Mouse (Mus musculus) frontal cortex, postnatal 14 days (tissue): ENCODE measurements around the gene Wnt7a.
A peak's percentile ranks its signal among the peaks of the same experiment; 100 is the strongest.

Experiments
- DNase-seq, 2 experiments: peaks; one replicate each; pipeline ENCODE4 v3.0.0; 2022; ENCODE audit warnings: low spot score in 2 of 2

Wnt7a gene

DNA sequence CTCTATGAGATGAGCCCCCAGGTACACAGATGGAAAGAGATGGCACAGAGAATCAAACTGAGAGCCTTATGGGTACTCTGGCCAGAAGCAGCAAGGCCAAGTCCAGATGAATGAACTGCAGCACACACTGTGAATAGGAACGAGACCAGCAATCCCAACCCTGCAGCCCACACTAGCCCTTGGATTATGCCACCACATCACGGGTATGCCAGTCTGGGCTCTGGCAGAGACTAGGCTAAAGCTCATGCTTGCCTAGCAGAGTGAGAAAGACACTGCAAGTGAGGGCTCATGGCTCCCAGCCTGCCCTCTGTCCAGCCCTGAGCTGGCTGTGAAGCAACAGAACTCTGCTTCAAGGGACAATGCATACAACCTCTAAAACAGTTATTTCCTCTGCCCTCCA lies 26.7 kb downstream of the Wnt7a start:
- no peak for DNase-seq

DNA sequence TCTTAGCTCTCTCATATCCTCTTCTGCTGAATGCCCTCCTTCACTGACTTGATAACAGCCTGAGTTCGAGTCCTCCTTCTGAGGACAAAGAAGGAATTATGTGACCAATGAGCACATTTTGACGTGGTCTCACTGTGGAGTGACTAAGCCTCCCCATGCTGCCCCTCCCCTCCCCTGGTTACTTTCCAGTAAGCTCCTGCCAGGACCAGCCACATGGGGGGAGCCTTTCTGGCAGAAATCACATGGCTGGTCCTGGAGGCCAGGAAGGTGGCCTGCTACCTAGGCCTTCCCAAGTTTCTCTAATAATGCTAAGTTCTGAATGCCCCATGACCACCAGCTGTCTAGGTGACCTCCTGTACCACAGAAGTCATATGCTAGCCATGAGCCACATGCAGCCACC lies 27.3 kb downstream of the Wnt7a start:
- DNase-seq = no peak

DNA sequence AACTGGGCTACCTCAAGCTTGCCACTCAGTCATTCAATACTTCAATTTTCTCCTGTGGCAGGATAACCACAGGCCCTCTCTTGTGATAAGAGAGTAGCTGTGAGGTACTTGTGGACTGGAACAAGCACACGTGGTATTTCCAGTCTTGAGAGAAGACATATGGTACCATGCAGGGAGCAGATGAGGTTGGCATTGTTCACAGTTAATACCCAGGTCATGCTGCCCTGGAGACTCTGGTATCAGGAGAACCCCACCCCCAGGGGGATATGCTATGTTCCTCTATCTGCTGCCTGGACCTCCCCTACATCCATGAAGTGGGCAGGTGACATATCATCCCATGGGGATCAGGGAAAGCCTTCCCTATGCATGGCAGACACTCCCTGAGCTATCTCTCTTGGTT lies 27.9 kb downstream of the Wnt7a start:
- no peak for DNase-seq

DNA sequence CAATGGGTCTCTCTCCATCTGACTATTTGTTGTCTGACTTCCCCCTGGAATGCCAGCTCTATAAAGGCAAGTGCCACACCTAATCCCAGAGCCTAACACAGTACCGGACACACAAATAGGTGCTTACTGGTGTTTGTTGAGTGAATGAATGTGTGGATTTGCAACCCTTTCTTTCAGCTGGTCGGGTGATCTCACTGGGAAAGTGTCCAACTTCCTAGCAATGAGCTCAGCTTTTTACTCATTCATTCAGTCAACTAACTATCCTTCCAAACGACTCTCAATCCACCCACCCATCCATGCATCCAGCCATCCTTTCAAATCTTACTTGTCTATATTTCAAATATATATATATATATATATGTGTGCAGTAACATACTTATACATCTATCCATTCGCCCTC lies 31.3 kb downstream of the Wnt7a start:
- DNase-seq = no peak

DNA sequence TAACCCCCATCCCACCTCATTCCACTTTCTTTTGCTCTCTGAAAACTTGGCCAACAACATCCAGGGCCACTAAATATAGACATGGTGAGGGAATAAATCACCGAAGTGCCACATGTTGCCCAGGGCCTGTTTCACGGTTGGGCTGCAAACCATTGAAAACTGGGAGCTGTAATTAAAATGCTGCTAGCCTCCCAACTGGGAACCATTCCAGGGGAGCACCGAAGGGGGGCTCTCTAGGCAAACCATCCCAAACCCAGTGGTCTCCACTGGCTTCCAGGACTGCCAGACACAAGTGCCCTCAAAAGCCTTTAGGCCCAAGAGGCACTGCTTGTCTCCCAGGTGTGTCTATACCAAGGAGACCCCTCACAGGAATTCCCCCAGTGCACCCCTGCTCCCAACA lies 31.9 kb downstream of the Wnt7a start:
- DNase-seq = no peak

DNA sequence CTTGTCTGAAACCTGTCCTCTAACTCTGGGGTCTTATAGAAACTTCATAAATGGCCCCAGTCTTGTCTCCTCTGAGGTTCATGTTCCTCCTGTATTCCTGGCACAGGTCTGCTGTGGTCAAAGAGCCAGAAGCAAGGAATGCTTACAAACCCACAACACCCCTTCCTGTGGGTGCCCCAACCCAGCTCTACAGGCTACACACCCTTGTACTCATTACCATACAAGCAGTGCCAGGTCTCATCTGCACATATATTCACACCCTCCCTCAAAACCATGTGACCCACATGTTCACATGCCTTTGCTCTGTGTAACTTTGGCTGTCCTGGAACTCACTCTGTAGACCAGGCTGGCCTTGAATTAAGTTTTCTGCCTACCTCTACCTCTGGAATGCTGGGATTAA lies 38.2 kb downstream of the Wnt7a start:
- DNase-seq = no peak

DNA sequence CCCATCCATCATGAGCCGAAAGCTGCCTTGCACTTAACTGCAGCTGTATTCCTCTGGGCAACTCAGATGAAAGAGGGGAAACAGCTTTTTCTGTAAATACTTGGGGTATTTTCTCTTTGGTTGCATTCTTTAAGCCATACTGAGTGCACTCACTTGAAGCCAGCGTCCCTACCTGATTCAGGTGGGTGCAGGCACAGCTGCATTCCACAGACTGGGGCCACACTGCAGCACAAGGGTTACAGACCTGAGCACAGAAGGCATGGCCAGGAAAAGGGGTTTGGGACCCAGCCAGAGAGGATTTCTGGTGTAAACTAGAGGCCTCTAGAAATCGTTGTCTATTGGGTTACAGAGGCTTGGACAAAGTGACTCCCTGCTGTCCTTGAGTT lies 38.6 kb downstream of the Wnt7a start:
- no peak for DNase-seq

DNA sequence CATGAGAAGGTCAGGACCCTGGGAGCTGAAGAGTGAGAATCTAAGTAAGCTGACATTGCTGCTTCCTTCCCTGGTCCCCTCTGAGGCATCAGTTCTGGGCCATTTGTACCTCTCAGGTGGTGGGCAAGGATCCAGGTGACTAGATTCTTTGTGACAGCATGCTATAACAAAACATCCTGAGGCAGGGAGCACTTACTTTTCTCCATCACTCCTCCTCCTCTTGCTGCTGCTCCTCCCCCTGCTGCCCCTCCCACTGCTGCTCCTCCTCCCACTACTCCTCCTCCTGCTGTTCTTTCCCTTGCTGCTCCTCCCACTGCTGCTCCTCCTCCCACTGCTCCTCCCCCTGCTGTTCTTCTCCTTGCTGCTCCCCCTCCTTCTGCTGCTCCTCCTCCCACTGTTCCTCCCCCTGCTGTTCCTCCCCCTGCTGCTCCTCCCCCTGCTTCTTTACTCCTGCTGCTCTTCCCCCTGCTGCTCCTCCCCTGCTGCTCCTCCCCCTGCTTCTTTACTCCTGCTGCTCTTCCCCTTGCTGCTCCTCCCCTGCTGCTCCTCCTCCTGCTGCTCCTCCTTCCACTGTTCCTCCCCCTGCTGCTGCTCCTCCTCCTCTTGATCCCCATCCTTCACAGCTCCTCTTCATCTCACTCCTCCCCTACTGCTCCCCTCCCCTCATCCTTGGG lies 39.1 kb downstream of the Wnt7a start:
- DNase-seq = no peak

DNA sequence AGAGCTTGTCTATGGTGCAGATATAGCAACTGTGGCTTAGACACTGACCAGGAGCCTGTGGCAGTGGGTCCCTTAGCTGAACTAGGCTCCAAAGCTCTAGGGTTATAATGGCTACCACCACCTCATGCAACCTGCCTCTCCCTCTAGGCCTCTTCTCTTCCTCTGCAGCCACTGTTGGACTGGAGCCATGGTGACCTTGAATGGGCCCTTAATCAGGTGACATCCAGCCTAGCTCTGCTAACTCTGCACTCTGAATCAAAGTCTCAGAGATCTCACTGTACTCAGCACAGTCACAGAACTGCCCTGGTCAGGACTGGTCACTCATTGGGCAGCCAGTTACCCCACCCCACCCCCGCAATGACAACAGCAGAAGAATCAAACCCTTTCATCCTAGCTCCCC lies 44.4 kb downstream of the Wnt7a start:
- no peak for DNase-seq

DNA sequence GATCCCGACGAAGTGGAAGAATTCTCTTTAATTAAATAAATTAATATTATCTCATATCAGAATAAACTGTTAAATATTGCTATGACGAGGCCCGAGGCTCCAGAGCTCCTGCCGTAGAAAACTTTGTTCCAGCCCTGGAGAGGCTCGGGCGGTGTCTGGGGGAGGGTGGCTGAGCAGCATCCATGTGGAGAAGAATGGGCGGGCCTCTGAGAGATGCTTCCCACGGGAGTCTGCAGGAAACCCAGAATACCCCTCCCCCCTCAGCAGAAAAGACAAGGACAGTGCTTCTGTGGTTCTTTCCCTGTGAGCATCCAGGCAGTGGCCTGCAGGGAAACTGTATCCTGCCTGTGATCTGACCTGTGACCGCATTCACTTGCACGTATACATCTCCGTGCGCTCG lies 45.7 kb downstream of the Wnt7a start:
- DNase-seq = no peak

DNA sequence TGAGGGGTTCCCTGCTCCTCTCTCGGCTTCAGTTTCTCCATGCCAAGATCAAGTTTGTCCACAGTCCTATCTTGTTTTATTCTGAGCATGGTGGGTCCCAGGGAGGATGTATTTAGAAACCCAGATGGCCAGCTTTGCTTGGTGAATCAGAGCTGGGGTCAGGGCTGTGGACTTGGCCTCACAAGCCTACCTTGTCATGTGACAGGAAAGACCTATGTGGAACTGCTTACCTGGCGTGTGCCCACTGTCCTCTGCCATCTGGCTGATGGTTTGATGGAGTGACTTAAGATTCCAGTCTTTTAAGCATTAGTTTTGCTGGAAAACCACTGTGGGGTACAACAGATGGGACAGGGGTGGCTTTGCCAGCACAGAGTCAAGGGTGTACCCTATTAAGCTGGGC lies 48.4 kb downstream of the Wnt7a start:
- DNase-seq = no peak

DNA sequence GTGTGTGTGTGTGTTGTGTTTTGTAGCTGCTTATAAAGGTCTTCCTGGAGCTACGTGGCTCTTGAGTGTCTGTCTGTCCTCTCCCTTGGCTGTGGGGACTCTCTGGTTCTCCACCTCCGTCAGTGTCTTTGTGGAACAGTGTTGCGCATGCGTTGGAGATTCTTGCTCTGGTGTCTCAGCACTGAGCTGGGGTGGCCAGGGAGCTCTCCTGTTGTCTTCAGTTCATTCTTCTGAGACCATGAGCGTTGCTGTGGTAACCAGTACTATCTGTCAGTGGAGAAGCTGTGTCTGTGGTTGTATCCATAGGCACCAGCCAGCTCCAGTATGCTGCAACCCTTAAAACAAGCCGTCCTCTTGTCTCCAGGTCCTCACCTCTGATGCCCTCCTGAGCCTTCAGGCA lies 50.2 kb downstream of the Wnt7a start:
- no peak for DNase-seq

DNA sequence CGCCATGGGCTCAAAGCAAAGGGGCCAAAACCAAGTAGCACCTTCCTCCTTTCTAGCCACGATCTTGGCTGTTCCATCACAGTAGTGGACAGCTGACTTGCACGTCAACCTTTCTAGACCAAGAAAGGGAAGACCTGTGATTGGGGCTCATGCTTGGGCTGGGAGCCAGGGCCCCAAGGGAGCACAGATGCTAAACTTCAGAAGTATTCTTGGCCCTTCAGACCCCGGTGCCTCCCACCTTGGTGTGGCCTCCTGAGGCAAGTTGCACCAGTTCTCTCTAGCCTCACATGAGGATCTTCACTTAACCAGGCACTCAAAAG lies 50.8 kb downstream of the Wnt7a start:
- no peak for DNase-seq

DNA sequence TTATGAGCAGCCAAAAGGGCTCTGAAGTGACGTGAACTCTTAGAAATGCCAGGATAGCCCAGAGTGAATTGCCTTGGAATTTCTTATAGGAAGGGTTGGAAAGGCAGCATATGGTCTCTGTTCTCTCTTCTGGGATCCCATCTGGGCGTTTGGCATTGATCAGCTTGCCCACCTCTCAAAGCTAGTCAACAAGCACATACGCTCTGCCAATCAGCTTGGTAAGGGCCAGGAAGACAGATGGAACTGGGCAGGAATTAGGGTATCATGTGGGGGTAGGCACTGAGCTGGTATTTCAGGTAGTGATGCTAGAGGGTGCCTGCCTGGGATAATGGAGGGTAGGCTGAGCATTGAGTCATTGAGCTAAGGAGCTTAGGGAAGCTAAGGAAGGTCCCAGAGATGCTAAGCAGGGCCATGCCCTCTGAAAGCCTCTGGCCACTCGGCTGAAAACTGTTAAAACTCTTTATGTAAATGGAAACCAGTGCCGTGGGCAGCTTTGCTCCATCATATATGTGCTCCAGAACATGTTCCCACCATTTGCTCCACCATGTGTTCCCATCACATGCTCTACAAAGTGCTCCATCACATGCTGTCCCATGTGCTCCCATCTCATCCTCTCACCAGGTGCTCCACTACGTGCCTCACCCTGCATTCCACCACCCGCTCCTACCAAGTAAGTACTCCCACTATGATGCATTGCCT lies 51.3 kb downstream of the Wnt7a start:
- no peak for DNase-seq

DNA sequence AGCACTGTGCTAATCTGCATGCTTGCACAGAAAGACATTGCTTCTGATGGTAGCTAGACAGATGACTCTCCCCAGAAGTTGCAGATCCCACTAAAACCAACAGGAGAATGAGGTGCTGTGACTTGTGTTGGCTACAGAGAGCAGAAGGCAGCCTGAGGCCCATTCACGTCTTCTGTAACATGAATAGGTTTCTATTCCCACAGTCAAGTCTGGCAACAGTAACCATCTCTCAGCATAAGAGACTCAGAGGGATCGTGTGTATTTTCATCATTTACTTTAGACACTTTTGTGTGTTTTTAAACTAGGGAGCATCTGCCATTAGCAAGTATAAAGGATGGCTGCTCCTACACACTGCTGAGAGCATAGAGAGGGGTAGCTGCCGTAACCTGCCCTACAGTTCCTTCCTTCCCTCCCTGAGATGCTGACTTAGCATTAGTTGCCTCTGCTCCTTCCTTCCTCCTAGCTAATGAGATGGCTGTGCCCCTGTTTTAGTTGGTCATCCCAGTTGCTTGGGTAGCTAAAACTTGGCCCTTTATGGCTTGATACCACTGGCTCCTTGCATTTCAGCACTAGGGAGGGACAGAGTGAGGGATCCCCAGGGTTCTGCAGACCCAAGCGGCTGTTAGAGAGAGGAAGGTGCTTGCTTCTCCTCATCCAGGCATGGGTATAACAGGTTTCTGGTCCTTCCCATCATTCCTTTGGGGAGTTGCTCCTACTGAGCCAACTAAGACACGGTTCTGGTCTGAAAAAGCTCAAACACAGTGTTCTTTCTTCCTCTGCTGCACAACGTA lies 52.1 kb downstream of the Wnt7a start:
- DNase-seq = no peak

DNA sequence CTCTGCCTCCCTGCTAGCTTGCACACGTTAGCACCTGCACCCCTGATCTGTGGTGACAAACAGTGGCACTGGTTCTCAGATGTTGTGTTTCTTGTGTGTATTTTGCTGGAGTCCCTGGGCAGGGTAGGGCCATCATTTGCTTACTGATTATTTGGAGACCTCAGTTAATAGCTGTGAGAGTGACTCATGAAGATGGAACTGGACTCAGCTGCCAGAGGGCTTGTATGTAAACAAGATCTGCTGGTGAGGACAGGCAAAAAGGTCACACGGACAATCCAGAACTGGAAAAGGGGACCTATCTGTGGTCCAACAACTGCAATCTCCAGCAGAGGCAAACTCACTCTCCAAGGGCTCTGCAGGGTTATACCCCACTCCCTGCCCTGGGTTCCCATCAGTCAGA lies 52.8 kb downstream of the Wnt7a start:
- no peak for DNase-seq

DNA sequence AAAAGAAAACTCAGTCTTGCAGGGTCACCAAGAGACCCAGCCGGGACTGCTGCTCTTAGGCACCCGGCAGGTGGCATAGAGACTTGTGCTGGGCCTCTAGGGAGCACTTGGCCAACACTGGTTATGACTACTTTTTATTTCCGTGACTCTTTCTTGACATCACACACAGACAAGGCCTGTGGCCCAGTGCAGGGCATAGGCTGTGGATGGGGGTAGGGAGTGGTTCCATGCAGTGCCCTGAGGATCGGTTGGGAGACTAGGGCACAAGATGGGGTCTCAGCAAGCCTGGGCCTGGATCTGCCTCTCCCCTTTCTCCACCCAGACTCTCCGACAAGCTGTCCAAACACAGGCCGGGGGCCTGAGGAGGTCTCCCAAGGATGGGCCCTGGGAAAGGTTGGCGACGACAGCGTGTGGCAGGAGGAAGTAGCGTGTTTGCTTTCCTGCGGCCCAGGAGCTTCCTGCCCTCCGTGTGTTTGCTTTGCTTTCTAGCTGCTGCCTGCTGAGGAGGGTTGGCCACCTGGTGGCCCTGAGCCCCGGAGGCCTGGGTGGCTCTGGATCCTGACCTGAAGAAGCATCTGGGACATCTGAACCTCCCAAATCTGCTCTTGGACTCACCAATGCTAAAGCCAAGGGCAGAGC lies 53.8 kb downstream of the Wnt7a start:
- DNase-seq = no peak

DNA sequence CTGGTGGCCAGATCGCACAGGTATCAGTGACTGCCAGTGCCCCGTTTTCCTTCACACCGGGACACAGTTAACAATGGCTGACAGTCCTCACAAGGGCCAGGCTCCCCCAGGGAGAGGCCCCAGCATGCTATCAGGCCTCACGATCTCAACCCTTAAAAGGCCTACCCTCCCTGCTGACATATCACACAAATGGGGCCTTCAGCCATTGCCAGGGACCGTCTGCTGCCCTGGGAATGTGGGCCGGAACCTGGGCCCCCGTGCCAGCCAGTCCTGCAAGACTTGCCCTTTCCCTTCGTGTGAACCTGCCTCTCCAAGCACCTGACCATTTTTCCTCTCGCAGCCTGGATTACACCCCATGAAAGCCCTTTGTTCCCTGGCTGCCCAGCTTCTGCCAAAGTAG lies 61.5 kb downstream of the Wnt7a start:
- DNase-seq = no peak

DNA sequence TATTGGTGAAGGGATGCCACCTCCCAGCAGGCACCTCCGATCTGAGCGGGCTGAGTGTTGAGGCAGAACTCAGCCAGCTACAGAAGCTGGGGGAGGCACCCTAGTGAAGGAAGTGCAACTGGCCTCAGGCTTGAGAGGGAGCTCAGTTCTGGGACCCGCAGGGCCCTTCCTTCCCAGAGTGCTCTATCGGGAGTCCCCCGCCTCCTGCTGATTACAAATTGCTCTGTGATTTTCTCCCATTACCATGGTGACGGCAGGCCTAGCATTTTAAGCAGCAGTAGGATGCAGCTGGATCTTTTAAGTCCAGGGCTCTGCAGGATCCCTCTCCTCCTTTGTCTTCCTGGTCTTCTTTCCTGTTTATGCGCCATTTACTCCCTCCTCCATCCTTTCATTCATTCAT lies 63.4 kb downstream of the Wnt7a start:
- peak in 1 of 2 experiments; percentile 42 for DNase-seq

DNA sequence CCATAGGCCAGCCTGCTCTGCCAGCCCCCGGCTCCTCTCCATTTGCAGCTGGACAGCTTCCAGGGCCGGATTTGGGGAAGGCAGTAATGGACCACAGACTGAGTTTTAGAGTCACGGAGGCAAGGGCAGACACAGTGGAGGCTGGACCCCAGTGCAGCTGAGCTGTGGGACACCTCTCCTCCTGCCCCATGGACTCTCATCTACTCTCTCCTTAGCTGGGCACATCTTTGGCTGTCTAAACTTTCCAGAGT lies 64.3 kb downstream of the Wnt7a start:
- no peak for DNase-seq

DNA sequence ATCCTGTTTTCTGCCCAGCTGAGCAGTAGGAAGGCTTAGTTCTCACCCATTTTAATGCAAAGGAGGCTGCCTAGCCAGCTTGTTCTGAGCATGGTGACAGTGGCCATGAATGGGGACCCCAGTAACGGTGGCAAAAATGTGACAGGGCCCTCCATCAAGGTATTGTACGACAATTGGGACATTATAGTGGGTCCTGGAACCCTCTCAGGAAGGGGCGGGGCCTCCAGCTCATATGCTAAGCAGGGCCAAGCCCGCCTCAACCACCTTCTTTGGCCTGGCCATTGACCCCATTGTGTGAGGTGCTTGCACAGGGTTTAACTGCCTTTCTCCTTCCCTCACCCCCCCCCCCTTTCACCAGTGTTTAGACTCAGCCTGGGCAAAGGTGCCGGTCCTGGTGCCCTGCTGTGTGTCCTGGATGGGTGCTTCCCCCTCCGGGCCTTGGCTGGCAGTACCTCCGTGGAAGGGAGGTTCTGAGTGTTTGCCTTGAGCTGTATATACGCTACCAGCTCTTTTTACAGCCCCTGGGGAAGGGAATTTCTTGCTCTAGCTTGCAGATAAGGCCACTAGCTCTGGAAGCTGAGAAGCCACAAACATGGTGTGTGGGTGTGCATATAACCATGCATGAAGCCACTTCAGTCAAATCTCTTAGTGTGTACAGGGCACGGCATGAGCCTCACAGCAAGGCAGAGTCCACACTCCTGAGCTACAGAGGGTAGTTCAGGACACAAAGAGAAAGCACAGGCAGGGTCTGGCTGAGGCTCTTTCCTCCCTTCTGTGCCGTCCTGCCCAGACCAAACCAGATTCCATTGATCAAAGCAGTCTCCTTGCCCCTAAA lies 64.9 kb downstream of the Wnt7a start:
- DNase-seq = peak in 1 of 2 experiments; percentile 44

DNA sequence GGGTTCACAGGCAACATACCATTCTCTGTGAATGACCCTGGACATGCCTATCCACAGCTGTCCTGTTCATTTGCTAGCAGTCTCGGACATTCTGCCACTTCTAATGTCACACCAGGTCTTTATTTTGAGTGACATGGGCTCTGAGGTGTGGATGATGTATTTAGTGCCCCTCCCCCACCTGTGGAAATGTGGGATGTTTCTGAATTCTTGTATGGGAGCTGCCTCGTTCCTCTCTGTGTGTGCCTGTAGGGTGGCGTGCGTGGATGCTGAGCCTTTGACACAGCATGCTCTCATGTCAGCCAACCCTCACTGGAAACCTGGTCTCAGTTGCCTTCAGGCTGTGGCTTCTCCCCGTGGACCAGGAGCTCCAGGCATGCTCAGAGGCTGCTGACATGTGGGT lies 66.1 kb downstream of the Wnt7a start:
- DNase-seq = no peak
